21 mouse cellular contexts compared by ENCODE assay signal in genomic region chr1:170245016-170245415, GRCm38 (mm10).
DNase-seq lines count a peak whose midpoint lies in the region; ATAC-seq lines count a peak whose summit lies in the region.
"Had no signal": no experiment of that assay in that cellular context is flagged by ENCODE, and none has a peak within 500 bp of the region (broad histone marks: within the 10 kb centered on the region; RNA-seq: fewer than 3 reads in every experiment).

No protein-coding gene starts in this region.

- ATAC-seq in frontal cortex, adult (ENCODE audit: low TSS enrichment): peak; percentile 93
- ATAC-seq: activated CD4-positive, CD25-positive, alpha-beta regulatory T cell, adult 4 months; CD4-positive, CD25-positive, alpha-beta regulatory T cell, adult 4 months; Patski had no signal

- DNase-seq in frontal cortex, postnatal 25 days (ENCODE audit: low spot score in 2 of 2): no peak
- DNase-seq in right cerebral cortex, adult 18-20 months: peak; percentile 6
- no peak for DNase-seq in right cerebral cortex, postnatal 36 days (ENCODE audit: low spot score in 2 of 2)
- peak; percentile 11 for DNase-seq in right cerebral cortex, postnatal 25 days
- DNase-seq in right cerebral cortex, postnatal 4 days: no peak
- DNase-seq in brain, adult 2 months (ENCODE audit: low read depth, low spot score): peak; percentile 50
- no peak for DNase-seq in liver
- DNase-seq: adrenal gland, adult 2 months; adrenal gland, adult 8-10 months; adrenal gland, postnatal 10 days; adrenal gland, postnatal 14 days; adrenal gland, postnatal 25 days; adrenal gland, postnatal 36 days; B cell, adult 2 months; cerebellum, adult 11 months; cerebellum, adult 11-12 months; cerebellum, adult 18-20 months had no signal

Comparison
In these comparisons a context has a peak if more than half of its experiments do, and no peak if none do; other contexts are left out.
1. DNase-seq: peak in right cerebral cortex, adult 18-20 months (single experiment), right cerebral cortex, postnatal 25 days (single experiment) and brain, adult 2 months (single experiment); none in frontal cortex, postnatal 25 days (0 of 2), right cerebral cortex, postnatal 36 days (0 of 2), right cerebral cortex, postnatal 4 days (single experiment) and liver (single experiment).